Mouse (Mus musculus) adrenal gland, adult 8-10 months (tissue): ENCODE data around the gene Nfyb. TPM values are rescaled to one million over a fixed set of nuclear protein-coding genes. Genes with fewer than 3 reads are reported as not detected.

Experiments
- DNase-seq: peaks from one replicate; pipeline ENCODE4 v3.0.0; 2022
- total RNA-seq, 4 experiments: library from RNA; stranded (reverse); gene quantifications; 2 replicates each; pipeline ENCODE4 v1.2.4; 2022

Nfyb gene
- 10 to 100 TPM; 16.5 to 28.9 (median 24.6) TPM for total RNA-seq

DNA sequence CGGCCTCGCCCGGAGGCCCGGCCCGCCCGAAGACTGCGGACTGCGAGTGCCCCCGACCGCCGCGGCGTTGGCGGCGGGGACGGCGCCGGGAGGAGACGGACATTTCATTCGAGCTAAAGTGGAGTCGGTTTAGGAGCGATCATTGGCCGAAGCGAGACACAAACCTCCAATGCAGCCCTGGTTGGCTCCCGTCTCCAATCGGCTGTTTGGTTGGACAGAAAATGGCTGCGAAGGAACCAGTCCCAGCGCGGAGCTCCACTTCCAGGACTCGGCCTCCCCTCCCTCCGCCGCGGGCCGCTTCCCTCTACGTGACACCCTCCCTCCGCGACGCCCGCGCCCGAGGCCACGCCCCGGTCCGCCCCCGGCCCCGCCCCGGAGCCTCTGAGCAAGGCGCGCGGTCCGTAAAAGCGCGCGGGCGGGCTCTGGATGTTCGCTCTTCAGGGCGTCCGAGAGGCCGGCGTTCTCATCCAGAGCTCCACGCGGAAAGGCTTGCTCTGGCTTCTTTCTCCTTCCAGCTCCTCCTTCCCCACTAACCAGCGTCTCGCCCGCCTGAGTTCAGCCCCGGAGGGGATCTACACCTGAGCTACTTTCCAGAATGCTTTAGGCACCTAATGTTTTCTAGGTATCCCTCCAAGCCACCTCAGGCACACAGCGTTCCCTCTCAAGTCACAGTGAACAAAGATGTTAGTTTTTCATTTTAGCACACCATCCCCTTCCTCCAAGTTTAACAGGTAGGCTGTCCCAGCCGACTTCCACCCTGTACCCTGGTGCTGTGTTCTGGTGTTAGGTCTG is at the start of gene Nfyb:
Nfyb (minus strand) TSS at position 305 of the 792 bp plus-strand sequence.
- DNase-seq, result peak; percentile 96

DNA sequence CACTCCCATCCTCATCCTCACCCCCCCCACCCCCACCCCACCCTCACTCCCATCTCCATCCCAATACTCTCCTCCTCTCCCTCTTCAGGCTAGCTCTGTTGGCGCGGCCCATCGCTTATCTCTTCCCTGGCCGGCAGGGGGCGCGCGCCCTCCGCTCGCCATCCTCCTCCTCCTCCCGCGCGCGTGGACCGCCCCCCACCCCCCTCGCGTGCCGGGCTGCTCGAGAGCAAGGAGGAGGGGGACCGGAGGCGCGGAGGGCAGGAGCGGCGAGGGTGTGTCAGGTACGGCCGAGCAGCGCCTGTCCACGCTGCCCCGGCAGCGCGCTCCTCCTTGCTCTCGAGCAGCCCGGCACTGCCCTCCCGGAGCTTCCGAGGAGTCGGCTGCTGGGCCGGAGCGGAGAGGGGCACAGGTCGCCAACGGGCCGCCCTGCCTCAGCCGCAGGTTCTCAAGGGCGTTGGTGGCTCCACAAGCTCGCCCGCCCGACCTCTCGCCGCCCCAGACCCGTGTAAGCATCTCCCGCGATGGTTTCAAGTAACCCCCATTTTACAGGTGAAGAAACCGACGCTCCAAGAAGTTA is 48.0 kb upstream of the Nfyb start:
- DNase-seq, result peak; percentile 37

DNA sequence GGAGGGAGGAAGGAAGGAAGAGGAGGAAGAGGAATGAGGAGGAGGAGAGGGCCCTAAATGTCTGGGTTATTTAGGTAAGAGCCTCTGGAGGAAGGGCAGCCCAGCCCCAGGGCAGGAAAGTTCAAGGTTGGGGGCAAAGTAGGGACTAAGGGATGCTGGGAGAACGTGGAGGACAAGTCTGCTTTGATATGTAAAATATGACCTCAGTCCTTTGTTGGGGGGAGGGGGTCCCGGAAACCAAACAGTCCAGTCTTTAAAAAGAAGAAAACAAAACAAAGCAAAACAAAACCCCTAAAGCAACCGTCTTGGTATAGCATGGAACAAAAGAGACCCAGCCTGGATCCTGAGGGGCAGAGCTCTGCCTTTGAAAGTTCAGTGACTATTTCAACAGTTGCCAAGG is 45.4 kb upstream of the Nfyb start:
- DNase-seq, result no peak

DNA sequence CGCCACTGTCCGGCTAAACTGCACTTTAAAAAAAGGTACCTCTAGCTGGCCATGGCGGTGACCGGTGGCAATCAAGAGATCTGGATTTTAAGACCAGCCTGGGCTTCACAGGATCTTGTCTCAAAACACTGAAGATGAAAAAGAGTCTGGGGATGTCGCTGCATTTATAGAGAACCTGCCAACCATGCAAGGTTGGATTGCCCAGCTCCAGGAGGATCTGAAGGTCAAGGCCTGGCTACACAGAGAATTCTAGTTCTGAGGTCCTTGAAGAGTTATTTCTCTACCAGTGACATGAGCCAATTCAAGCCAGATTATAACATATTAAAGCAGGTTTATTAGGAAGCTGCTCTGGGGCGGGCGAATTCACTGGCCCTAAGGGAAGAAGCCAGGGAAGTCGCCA is 44.9 kb upstream of the Nfyb start:
- no peak for DNase-seq

DNA sequence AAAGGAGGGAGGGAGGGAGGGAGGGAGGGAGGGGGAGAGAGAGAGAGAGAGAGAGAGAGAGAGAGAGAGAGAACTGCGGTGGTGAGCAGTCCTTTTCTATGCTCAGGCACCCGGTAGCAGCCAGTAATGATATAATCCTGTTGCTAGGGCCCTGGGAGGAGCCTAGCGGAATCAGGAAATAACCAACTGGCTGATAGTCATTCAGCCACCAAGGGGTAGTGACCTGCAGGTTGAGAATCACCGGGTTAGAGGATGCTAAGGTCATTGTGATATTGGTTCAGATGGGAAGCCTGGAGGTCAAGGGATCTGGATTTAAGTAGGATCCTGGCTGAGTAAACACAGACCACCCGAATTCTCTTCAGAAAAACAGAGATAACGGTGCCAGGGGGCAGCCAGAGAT is 44.2 kb upstream of the Nfyb start:
- no peak for DNase-seq

DNA sequence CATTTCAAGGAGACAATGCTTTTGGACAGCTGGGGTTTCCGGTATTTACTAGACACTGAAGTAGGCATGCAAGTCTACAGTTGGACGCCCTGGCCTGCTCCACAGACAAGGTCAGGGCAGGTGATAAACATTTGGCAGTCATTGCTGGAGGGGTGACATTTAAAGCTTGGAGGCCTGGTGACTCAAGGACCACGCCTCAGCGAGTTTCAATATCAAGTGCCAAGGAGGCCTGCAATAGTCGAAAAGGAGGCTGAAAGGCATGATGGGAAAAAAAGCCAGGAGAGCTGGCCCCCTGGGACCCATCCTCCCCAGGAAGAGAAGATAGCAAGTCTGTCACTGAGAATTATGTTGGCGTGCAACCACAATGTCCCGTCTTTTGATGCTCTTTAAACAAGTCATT is 43.3 kb upstream of the Nfyb start:
- peak; percentile 53 for DNase-seq

DNA sequence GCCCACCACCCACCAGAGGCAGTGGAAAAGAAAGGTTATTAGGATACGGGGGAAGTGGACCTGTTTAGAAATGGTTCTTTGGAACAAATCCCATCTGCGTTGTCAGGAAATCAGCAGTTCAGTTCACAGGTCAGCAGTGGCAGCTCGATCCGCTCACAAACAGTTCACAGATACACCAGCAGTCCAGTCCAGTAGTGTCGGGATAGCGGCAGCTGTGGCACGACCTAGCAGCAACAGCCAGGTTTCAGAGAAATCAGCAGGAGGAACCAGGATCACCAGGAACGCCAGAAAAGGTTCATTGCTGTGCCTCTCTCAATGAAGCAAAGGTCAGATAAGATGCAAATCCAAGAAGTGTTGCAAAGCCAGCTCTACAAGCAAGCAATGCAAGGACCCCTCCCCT is 42.5 kb upstream of the Nfyb start:
- DNase-seq, result no peak

DNA sequence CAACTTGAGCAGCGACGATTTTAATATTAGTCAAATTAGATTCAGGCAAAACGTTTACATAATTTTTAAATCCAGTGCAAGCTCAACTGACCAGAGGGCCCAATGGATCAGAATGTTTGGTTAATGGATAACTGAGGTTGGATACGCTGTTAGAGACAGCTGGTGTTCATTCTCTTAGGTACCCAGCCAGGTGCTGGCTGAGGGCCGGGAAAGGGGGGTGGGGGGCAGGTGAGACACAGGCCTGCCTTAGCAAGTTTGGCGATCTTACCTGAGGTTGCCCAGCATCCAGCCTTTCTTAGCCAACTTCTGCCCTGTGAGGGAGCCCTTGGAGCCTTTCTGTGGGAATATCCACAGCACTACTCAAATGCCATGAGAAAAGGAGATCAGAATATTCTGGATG is 41.2 kb upstream of the Nfyb start:
- no peak for DNase-seq

DNA sequence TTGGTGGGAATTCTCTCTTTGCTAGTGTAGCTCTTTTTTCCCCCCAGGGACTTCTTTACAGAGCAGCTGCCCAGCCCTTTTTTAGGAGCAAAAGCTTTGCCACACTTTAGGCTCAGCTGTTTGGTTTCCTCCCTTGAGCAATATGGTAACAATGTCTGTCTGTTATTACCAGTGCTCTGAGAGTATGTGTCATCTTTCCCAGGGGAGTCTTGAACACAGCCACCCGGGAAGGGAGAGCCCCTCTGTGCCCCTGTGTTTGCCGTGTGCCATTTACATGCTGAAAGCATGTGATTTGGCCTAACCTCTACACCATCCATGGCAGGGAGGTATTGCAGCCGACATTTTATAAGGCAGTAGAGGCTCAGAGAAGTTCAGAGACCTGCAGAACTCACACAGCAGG is 40.5 kb upstream of the Nfyb start:
- no peak for DNase-seq

DNA sequence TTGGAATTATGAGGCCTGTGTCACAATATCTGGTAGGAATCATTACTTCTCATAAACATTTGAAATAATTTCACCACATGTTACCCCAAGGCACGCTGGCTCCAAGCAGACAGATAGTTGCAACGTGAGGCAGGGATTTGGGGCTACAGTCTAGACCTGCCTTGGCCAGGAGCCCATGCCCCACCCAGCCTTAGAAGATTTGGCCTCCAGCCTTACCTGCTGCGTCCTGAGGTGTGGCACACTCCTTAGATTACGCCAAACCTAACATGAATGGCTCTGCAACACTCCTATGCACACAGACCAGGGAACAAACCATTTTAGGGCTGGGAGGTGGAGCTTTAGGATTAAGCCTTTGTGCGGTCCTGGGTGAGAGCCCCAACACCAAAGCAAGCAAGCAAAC is 36.1 kb upstream of the Nfyb start:
- DNase-seq, result no peak

DNA sequence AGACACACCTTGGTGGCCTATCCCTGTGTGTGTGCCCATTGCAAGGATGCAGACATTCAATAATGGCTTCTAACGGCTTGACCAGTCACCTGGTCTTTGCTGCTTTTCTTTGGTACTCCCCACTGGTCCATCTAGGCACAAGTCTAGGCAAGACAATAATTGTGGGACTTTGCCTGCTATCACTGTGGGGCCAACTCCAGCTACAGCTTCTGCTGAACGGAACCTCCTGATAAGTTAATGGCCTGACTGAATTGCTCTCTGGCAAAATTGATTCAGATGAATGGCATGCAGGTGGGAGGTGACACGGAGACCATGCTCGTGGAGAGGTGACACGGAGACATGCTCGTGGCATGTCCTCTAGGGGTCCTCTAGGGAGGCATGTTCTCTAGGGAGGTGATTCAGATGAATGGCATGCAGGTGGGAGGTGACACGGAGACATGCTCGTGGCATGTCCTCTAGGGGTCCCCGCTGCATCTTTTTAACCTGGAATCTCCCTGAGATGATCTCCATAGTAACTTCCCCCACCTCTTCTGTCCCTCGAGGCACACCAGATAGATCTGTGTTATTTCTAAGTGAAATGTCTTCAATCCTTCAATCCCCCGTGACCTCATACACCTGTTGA is 34.5 kb upstream of the Nfyb start:
- DNase-seq, result no peak

DNA sequence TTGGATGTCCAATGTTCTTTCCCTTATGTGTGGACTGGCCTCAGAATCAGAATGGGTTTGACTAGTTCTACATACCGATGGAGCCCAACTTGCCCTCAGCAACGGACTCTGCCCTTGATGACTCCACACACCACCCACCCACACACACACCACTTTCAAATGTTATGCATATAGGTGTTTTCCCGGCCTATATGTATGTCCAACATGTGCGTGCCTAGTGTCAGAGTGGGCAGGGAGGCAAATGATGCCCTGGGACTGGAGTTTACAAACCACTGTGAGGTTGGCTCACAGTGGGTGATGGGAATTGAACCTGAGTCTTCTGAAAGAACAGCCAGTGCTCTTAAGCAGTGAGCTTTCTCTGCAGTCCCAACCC is 33.2 kb upstream of the Nfyb start:
- DNase-seq, result no peak

DNA sequence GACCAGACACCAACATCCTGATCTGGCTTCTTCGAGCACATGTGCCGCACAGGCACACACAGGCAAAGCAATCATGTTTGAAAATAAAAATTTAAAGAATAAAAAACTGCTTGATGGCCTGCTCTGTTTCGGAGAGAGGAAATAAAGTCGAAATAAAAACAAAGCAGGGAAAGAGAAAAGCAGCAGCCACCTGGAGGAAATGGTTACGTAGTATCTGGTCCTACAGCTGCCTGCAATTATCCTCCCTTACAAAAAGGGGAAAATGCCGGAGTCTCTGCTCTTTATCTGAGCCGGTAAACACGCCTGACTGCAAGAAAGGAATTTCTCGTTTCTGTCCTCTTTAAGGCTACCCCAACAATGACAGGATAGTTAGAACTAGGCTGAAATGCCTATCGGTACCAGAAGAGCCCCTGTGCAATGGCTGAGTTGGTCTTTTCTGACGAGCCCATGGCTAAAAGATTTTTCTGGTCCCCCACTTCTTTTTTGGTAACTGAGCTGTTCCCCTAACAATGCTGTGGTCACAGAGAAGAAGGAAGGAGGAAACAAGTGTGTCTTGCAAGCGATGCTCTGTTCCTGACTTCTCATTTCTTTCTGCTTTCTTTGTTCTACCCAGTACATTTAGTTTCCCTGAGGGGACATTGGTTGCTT is 32.7 kb upstream of the Nfyb start:
- DNase-seq, result no peak

DNA sequence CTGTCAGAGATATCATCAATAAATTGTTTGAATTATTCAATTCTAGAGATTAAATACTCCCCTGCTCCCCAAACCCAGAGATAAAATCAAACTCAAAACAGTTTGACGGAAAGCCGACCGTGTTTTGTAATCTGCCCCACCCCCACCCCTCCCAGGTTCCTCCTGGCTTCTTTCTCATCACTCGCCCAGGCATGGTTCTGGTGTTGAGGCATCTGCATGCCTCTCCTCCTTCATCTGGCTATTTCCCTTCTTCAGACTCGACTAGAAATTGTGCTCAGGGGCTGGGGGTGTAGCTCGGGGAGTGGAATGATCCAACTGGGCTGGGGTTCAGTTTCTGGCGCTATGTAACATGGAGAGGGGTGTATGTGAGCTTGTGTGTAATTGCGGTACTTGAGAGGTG is 31.8 kb upstream of the Nfyb start:
- DNase-seq, result no peak

DNA sequence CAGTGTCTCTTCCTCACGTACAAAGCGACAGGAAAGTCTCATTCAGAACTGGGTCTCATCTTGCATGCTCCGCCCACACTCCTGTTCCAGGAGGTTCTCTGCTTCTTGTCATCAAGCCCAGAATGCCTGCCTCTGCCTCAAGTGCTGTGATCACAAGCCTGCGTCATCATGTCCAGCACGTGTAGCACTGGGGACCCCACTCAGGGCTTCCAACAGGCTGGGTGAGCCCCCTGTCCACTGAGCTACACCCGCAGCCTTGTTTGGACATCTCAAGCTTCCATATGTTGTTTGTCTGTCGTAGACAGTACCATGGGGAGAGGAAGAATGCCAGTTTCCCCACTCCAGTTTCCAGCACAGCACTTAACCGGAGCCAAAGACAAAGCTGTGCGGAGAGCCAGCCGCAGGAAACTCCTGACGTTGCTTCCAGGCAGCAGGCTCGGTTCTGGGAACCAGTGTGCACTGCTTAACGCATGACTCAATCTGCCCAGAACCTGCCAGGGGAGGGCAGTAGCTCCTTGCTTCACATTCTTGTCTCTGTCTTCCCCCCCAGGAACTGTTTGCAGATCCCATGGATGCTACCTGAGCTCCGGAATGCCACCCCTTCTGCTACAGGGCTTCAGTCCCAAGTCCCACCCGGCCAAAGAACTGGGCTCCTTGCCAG is 31.3 kb upstream of the Nfyb start:
- peak; percentile 52 for DNase-seq

DNA sequence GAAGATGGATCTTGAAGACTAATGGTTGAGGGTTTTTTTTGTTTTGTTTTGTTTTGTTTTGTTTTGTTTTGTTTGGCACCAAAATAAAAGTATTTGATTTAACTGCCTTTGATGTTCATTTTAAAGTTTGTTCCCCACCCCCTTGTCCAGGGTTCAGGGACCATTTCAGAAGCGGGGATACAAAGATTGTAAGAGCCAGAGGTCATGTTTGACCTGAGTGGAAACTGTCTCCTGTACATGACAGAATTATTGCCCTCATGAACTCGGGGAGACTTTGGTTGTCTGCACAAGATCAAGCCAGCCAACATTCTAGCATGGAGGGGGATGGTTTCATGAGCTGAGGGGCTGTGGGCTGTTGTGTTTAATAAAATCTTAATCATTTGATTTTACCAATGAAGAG is 28.4 kb upstream of the Nfyb start:
- no peak for DNase-seq

DNA sequence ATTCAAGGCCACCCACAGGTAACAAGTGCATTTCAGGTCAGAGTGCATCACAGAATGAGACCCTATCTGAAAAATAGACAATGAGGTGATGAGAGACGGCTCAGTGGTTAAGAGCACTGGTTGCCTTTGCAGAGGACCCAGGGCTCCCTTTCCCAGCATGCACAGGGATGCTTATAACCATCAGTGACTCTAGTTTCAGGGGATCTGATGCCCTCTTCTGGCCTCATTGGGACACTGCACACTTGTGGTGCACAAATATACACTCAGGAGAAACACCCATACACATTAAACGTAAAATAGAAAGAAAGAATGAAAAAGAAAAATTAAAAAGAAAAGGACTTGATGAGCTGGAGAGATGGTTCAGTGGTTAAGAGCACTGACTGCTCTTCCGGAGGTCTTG is 27.8 kb upstream of the Nfyb start:
- DNase-seq, result no peak

DNA sequence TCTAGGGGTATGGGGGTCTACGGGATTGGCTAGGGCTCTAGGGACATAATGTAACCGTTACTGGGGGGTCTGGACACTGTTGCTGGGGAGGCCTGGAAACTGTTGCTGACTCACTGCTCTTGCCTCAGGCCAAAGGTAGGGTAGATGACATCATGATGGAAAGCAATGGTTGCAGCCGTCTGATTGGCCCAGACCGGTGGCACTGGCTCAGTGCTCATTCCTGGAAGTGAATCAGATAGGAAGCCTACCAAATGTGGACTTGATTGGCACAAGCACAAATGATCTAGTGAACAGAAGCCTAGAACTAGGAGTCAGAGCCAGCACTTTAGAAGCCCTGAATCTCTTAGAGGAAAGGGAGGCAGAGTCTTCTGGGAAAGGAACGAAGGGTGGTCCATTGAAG is 26.6 kb upstream of the Nfyb start:
- DNase-seq, result no peak

DNA sequence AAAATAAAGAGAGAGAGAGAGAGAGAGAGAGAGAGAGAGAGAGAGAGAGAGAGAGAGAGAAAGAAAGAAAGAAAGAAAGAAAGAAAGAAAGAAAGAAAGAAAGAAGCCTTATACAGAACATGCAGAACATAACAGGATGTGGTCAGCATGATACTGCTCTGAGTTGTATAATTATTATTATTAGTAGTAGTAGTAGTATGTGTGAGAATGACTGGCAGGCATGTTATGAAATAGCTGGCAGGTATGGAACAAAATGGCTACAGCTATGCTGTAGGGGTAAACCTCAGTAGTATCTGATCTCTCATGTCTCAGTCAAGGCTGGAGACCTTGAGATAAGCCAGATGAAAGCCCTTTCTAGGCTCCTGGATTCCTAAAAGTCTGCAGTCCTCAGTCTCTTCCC is 25.2 kb upstream of the Nfyb start:
- no peak for DNase-seq

DNA sequence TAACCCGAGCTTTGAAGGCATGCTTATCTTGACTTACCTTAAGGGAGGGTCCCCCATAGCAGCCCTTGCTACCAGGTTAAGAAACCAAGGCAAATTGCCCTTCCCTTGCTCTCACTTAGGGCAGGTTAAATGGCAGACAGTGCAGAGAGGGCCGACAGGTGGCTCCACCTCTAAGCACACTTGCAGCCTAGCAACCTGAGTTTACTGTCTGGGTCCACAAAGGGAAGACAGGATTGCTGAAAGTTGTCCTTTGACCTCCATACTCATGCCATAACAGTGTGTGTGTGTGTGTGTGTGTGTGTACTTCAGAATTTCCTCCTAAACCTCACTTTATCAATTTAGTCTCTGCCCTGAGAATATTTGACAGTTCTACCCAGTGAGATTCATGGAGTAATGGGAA is 18.5 kb upstream of the Nfyb start:
- DNase-seq, result no peak

DNA sequence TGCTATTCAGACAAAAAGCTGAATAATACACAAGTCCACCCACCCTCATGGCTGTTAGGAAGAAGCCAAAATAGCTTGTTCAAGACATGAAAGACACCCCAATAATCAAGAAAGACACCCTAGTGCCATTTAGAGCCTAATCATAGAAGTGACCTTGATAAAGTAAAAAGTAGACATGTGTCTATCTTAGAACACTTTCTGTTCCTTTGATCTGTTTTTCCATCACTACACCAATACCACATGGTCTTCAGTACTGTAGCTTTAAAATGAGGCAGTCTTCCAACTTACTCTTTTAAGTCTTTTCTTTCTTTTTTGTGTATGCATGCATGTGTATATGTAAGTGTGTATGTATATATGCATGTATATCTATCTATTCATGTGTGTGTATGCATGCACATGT is 16.9 kb upstream of the Nfyb start:
- no peak for DNase-seq

DNA sequence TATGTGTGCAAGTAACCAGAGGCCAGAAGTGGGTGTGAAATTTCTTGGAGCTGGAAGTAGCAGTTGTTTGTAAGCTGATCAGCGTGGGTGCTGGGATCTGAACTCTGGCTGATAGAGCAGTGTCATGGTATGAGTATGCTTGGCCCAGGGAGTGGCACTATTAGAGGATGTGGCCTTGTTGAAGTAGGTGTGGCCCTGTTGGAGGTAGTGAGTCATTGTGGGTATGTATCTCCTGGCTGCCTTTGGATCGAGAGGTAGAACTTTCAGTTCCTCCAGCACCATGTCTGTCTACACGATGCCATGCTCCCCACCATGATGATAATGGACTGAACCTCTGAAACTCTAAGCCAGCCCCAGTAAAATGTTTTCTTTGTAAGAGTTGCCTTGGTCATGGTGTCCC is 16.4 kb upstream of the Nfyb start:
- no peak for DNase-seq

DNA sequence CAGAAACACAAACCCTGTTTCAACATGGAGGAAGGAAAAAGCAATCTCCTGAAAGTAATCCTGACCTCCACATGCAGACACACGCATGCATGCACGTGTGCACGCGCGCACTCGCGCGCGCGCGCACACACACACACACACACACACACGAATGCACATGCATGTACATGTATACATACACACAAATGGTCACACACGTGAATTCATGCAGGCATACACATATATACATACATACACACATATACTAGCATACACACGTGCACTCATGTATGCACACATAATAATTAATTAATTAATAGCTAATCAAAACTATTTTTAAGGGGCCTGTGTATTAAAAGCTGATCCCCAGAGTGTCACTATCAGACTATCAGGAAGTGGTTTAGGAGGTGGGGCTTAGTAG is 15.9 kb upstream of the Nfyb start:
- no peak for DNase-seq
